Mouse (Mus musculus) limb, embryonic 12.5 days (tissue): ENCODE data around the gene Ikbip. TPM values are rescaled to one million over a fixed set of nuclear protein-coding genes. Genes with fewer than 3 reads are reported as not detected.

Source experiments
- ATAC-seq: fragments of 200-750 bp; cut with Nextera tagmentation; 2 replicates; pipeline ENCODE4 v1.8.0; 2017; ENCODE audit warnings: low read depth, moderate TSS enrichment; ENCODE audit not compliant: insufficient number of reproducible peaks, insufficient read depth, low FRiP score, low TSS enrichment
- H3K27ac ChIP-seq: fragments of 300-500 bp; sonication (generic); 2 replicates; pipeline ENCODE4 v1.5.1; 2016; ENCODE audit warnings: mild to moderate bottlenecking, moderate library complexity
- H3K27me3 ChIP-seq: fragments of 300-500 bp; sonication (generic); 2 replicates; pipeline ENCODE4 v1.6.1; 2016; ENCODE audit warnings: mild to moderate bottlenecking, moderate library complexity
- H3K36me3 ChIP-seq: fragments of 300-500 bp; sonication (generic); 2 replicates; pipeline ENCODE4 v1.6.1; 2016; ENCODE audit warnings: mild to moderate bottlenecking, moderate library complexity
- H3K4me1 ChIP-seq: fragments of 300-500 bp; sonication (generic); replicated peaks from 2 replicates; pipeline ENCODE4 v1.6.1; 2016
- H3K4me2 ChIP-seq: fragments of 300-500 bp; sonication (generic); 2 replicates; pipeline ENCODE4 v1.6.1; 2016; ENCODE audit warnings: mild to moderate bottlenecking, moderate library complexity
- H3K4me3 ChIP-seq: fragments of 300-500 bp; sonication (generic); replicated peaks from 2 replicates; pipeline ENCODE4 v1.5.1; 2016; ENCODE audit warnings: mild to moderate bottlenecking
- H3K9ac ChIP-seq: fragments of 300-500 bp; sonication (generic); replicated peaks from 2 replicates; pipeline ENCODE4 v1.6.1; 2016; ENCODE audit warnings: mild to moderate bottlenecking, moderate library complexity
- H3K9me3 ChIP-seq: fragments of 300-500 bp; sonication (generic); 2 replicates; pipeline ENCODE4 v1.6.1; 2016; ENCODE audit warnings: mild to moderate bottlenecking, moderate library complexity
- WGBS: fragments of 180-500 bp; shearing (Covaris S2); methylation state at CpG from one replicate; pipeline ENCODE4 v1.1.7; 2016; 5-methylcytosine and 5-hydroxymethylcytosine counted together
- polyA plus RNA-seq: library from polyadenylated mRNA; unstranded; fragments of >200 nt; fragmentation: Nextera tagmentation; extraction: Ambion mirVana; gene quantifications from 2 replicates; pipeline ENCODE4 v1.2.1, GENCODE M21; 2016

The Ikbip gene
- polyA plus RNA-seq, 1 experiment from 2014 or later, result 43.4 TPM

- H3K4me1 ChIP-seq, result no peaks in the 10 kb centered on the region
- WGBS, result 85% methylated on average over 3 of the region's 3 CpGs
- ATAC-seq, result no peak
- H3K4me3 ChIP-seq, result no peak overlapping the region
- H3K4me2 ChIP-seq, result no peak overlapping the region
- no peaks in the 10 kb centered on the region for H3K9me3 ChIP-seq
- H3K27me3 ChIP-seq, result no peaks in the 10 kb centered on the region
- no peak overlapping the region for H3K27ac ChIP-seq
- no peak overlapping the region for H3K9ac ChIP-seq
- H3K36me3 ChIP-seq, result no peaks in the 10 kb centered on the region
Measured at GRCm38 (mm10) chr10:91138317-91138716, 55.6 kb downstream of the Ikbip start.

- H3K4me3 ChIP-seq, result no peak overlapping the region
- no peaks in the 10 kb centered on the region for H3K27me3 ChIP-seq
- no peak for ATAC-seq
- no peaks in the 10 kb centered on the region for H3K9me3 ChIP-seq
- 91% methylated on average over 14 of the region's 14 CpGs for WGBS
- no peak overlapping the region for H3K27ac ChIP-seq
- H3K9ac ChIP-seq, result no peak overlapping the region
- no peaks in the 10 kb centered on the region for H3K4me1 ChIP-seq
- no peak overlapping the region for H3K4me2 ChIP-seq
- H3K36me3 ChIP-seq, result no peaks in the 10 kb centered on the region
Measured at GRCm38 (mm10) chr10:91139148-91139766, 56.5 kb downstream of the Ikbip start.

GRCm38 (mm10) chr10:91141564-91141963 is 58.8 kb downstream of the Ikbip start:
- H3K27ac ChIP-seq, result no peak overlapping the region
- WGBS, result 48% methylated on average over 2 of the region's 2 CpGs
- ATAC-seq, result no peak
- H3K9ac ChIP-seq, result no peak overlapping the region
- no peak overlapping the region for H3K4me2 ChIP-seq
- H3K27me3 ChIP-seq, result no peaks in the 10 kb centered on the region
- no peaks in the 10 kb centered on the region for H3K9me3 ChIP-seq
- H3K4me3 ChIP-seq, result no peak overlapping the region
- H3K36me3 ChIP-seq, result peaks cover 16% of the 10 kb centered on the region
- no peaks in the 10 kb centered on the region for H3K4me1 ChIP-seq

- no peaks in the 10 kb centered on the region for H3K9me3 ChIP-seq
- peaks cover 26% of the 10 kb centered on the region for H3K36me3 ChIP-seq
- no peaks in the 10 kb centered on the region for H3K4me1 ChIP-seq
- H3K4me2 ChIP-seq, result no peak overlapping the region
- H3K9ac ChIP-seq, result no peak overlapping the region
- 70% methylated on average over 10 of the region's 10 CpGs for WGBS
- no peak for ATAC-seq
- peak overlapping the region; percentile 23; the same call in 1 of the 2 replicates for H3K27ac ChIP-seq
- H3K27me3 ChIP-seq, result no peaks in the 10 kb centered on the region
- no peak overlapping the region for H3K4me3 ChIP-seq
Measured at GRCm38 (mm10) chr10:91142654-91143191, 60.0 kb downstream of the Ikbip start.

GRCm38 (mm10) chr10:91143313-91144230 is 60.8 kb downstream of the Ikbip start:
- no peak overlapping the region for H3K4me3 ChIP-seq
- no peaks in the 10 kb centered on the region for H3K9me3 ChIP-seq
- no peak overlapping the region for H3K9ac ChIP-seq
- peak overlapping the region; percentile 29; the same call in 1 of the 2 replicates for H3K27ac ChIP-seq
- WGBS, result 72% methylated on average over 18 of the region's 18 CpGs
- H3K4me2 ChIP-seq, result no peak overlapping the region
- no peaks in the 10 kb centered on the region for H3K27me3 ChIP-seq
- ATAC-seq, result no peak
- H3K4me1 ChIP-seq, result no peaks in the 10 kb centered on the region
- H3K36me3 ChIP-seq, result peaks cover 31% of the 10 kb centered on the region

GRCm38 (mm10) chr10:91145413-91145812 is 62.7 kb downstream of the Ikbip start:
- no peaks in the 10 kb centered on the region for H3K27me3 ChIP-seq
- H3K36me3 ChIP-seq, result peaks cover 50% of the 10 kb centered on the region
- WGBS, result 95% methylated on average over 7 of the region's 7 CpGs
- no peak overlapping the region for H3K9ac ChIP-seq
- H3K27ac ChIP-seq, result no peak overlapping the region
- H3K4me1 ChIP-seq, result no peaks in the 10 kb centered on the region
- H3K4me2 ChIP-seq, result no peak overlapping the region
- no peaks in the 10 kb centered on the region for H3K9me3 ChIP-seq
- no peak for ATAC-seq
- no peak overlapping the region for H3K4me3 ChIP-seq

Other genes with a start within 250 kb of the Ikbip start
- gene Apaf1, start 170 bp upstream of the Ikbip start, polyA plus RNA-seq, result 34.6 and 34.8 TPM in 2 replicates
- gene Slc25a3, start 41.1 kb downstream of the Ikbip start, polyA plus RNA-seq, result 393 and 402 TPM in 2 replicates
- 436 and 444 TPM in 2 replicates for gene Tmpo, start 98.4 kb downstream of the Ikbip start, polyA plus RNA-seq